Mouse (Mus musculus) bone marrow, adult 2 months (tissue): Measurements from ENCODE around the gene Nelfb.

Source experiments
- CTCF ChIP-seq: fragments of 200-500 bp; IDR thresholded peaks from 2 replicates; pipeline ENCODE4 v1.5.1; 2011; ENCODE audit warnings: low read length, control low read depth; ENCODE audit not compliant: control insufficient read depth, insufficient read depth
- POLR2A ChIP-seq: fragments of 200-500 bp; IDR thresholded peaks from 2 replicates; pipeline ENCODE4 v1.6.1; 2011; ENCODE audit warnings: low read depth, mild to moderate bottlenecking, control low read depth, low read length, borderline replicate concordance; ENCODE audit not compliant: control insufficient read depth

DNA sequence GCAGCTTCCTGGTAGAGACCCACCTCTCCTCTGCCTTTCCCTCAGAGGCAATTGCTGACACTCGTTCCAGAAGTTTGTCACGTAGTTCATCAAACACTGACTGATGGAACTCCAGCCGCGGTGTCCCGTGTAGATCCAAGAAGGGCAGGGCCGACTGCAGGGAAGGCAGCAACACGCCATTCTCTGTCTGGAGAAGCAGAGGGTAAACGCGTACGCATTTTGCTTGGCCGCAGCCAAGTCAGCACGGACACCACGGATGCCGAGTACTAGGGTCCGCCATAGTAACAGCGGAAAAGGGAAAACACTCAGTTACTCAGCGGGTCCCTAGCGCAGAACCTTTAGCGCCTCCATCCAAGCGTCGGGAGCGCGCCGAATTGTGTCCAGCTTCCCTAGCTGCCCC is 603 bp downstream of the Nelfb start:
- TF ChIP-seq CTCF = no peak
- no peak for TF ChIP-seq POLR2A
